Mouse (Mus musculus): ENCODE results near the gene Bcar1. TPM values are rescaled to one million over a fixed set of nuclear protein-coding genes. Genes with fewer than 3 reads are reported as not detected.

The Bcar1 gene
- 37.0 and 45.8 TPM in 2 replicates for polyA plus RNA-seq (2011; ENCODE audit: insufficient read length, low read depth, missing spikeins)

DNA sequence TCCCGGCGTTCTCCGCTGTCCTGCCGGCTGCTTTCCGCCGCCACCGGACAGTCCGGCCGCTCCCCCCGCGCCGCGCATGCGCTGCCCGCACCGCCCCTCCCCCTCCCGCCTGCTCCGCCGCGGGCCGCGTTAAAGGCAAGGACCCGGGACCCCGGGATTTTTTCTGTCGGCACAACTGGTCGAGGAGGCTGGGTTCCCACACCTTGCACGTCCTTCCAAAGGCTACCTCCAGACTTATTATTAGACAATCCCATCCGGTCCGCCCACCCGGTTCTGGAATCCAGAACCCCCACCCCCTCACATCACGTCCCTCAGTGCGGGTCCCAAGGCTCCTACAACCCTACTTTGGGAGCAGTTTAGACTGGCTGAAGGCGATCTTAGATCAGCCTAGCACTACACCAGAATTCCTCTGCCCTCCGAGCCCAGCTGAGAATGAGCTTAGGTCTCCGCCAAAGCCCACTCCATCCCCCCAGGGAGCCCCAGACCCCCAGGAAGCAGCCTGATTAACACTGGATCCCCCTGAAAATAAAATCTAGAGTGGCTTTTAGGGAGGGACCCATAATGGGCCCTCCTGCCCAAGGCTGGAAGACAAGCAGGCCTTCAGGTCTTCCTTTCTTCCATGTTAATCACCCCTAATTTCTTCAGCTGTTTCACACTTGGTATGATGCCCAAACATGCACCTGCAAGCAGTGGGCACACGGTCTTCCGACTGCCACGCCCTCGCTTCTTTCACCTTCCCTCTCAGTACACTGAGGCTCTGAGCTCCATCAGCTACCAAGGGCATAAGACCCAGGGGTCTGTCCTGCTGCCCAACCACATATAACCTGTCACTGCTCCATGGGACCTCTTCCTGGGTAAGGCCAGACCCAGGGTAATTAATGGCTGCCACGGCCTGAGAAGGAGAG is at the start of gene Bcar1:
Gene Bcar1, minus strand, starts transcription at position 18 of the 905 bp plus-strand sequence.
- H3K4me1 ChIP-seq (ENCODE audit: control insufficient read depth, insufficient read depth, low read length), result peaks cover 27% of the 10 kb centered on the region
- H3K27ac ChIP-seq (ENCODE audit: insufficient read depth, low read length), result peak within 1 kb of the TSS; percentile 99
- H3K4me3 ChIP-seq (ENCODE audit: insufficient read depth, low read length), result peak within 1 kb of the TSS; percentile 93
- no peak for TF ChIP-seq CTCF (IDR thresholded peaks at IDR 0.05; ENCODE audit: borderline replicate concordance, insufficient read depth, low read length)
- peak; percentile 20; the same call in 1 of the 2 replicates for TF ChIP-seq POLR2A (IDR thresholded peaks at IDR 0.05; ENCODE audit: low read depth, low read length)

DNA sequence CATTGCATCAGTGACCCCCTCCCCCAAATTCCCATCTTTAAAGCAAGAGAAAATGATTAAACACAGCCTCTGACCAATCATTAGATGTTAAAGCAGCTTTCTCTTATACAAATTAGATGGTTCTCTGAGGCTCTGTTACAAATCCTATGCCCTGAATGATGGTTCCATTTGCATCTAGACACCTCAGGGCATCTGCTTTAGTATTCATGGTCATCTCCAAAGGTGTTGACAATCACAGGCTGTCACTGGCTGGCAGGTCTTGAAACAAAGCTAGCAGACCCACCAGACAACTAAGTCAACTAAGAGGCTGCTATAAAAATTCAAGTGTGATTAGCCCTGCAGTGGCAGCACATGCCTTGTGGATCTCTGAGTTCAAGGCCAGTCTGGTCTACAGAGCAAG is 46.0 kb upstream of the Bcar1 start:
- Histone ChIP-seq H3K4me3 (ENCODE audit: insufficient read depth, low read length) (no peak overlapping the region), H3K27ac (ENCODE audit: insufficient read depth, low read length) (no peak overlapping the region), H3K4me1 (ENCODE audit: control insufficient read depth, insufficient read depth, low read length) (peaks cover 9% of the 10 kb centered on the region; the same call in 1 of the 2 replicates)
- TF ChIP-seq POLR2A (IDR thresholded peaks at IDR 0.05; ENCODE audit: low read depth, low read length) (no peak), CTCF (IDR thresholded peaks at IDR 0.05; ENCODE audit: borderline replicate concordance, insufficient read depth, low read length) (no peak)

DNA sequence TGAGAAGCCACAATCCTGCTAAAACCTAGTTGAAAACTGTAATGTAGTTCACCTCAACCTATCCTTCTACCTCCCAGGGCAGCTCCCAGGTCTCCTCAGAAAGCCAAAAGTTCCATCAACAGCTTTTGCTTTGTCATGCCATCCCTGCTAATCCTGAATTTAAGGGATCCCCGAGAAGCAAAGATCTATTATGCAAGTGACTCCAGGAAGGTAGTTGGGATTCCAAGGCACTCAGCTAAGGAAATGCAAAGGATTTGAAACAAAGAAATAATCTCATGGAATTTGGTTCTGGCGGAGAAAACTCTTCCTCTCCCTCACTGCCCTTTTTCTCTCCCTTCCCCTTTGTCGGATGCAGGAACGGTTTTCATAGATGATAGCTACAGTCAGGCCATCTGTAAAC is 45.6 kb upstream of the Bcar1 start:
- H3K4me1 ChIP-seq (ENCODE audit: control insufficient read depth, insufficient read depth, low read length), result peaks cover 9% of the 10 kb centered on the region; the same call in 1 of the 2 replicates
- no peak overlapping the region for H3K4me3 ChIP-seq (ENCODE audit: insufficient read depth, low read length)
- H3K27ac ChIP-seq (ENCODE audit: insufficient read depth, low read length), result no peak overlapping the region
- TF ChIP-seq CTCF (IDR thresholded peaks at IDR 0.05; ENCODE audit: borderline replicate concordance, insufficient read depth, low read length) (no peak), POLR2A (IDR thresholded peaks at IDR 0.05; ENCODE audit: low read depth, low read length) (no peak)

DNA sequence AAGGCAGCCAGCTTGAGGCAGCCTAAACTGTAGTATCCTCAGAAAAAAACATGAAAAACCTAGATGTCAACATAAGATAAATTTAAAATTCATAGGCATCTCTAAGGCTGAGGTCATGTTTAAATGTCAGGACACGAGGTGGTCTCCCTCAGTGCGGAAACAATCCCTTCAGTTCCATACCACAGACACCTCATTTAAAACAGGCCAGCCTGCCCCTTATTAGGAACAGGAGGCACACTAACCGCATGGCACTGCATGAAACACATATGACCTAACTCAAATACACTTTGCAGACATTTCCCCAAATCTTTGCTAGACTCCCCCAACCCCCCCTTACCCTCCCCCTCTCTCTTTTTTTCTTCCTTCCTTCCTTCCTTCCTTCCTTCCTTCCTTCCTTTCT is 44.9 kb upstream of the Bcar1 start:
- TF ChIP-seq CTCF (IDR thresholded peaks at IDR 0.05; ENCODE audit: borderline replicate concordance, insufficient read depth, low read length), result no peak
- no peak for TF ChIP-seq POLR2A (IDR thresholded peaks at IDR 0.05; ENCODE audit: low read depth, low read length)
- Histone ChIP-seq H3K27ac (ENCODE audit: insufficient read depth, low read length) (no peak overlapping the region), H3K4me3 (ENCODE audit: insufficient read depth, low read length) (no peak overlapping the region), H3K4me1 (ENCODE audit: control insufficient read depth, insufficient read depth, low read length) (peaks cover 7% of the 10 kb centered on the region; the same call in 1 of the 2 replicates)

DNA sequence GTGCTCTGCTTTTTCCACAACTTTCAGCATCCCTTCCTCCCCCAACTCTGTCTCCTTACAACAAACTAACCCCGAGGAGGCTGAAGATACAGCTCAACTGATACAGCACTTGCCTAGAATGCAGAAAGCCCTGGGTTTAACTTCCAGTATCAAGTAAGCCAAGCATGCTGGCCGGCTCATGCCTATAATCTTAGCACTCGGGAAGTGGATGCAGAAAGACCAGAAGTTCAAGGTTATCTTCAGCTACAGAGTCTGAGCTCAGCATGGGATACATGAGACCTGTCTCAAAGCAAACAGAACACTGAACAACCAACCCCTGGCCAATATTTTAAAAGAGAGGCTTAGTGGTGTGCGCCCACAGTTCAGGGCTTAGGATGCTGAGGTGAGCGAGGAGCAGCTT is 44.5 kb upstream of the Bcar1 start:
- Histone ChIP-seq H3K4me3 (ENCODE audit: insufficient read depth, low read length) (no peak overlapping the region), H3K4me1 (ENCODE audit: control insufficient read depth, insufficient read depth, low read length) (peaks cover 6% of the 10 kb centered on the region; the same call in 1 of the 2 replicates), H3K27ac (ENCODE audit: insufficient read depth, low read length) (no peak overlapping the region)
- TF ChIP-seq CTCF (IDR thresholded peaks at IDR 0.05; ENCODE audit: borderline replicate concordance, insufficient read depth, low read length) (no peak), POLR2A (IDR thresholded peaks at IDR 0.05; ENCODE audit: low read depth, low read length) (no peak)

DNA sequence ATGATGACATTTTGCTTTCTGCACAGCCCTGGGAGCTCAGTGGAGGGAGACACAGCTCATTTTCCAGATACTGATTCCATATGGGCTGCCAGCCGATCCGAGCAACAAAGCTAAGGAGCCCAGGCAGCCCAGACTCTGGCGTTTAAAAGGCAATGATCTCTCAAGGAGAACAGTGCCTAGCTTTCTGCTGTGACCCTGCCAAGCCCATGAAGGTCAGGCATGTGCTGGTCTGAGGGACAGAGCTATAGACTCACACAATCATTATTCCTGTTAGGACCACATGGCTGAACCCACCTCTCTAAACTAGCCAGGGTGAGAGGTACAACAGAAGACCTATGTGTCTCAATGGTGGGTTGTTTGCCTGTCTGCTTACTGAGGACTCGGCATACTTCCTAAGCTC is 44.1 kb upstream of the Bcar1 start:
- Histone ChIP-seq H3K4me1 (ENCODE audit: control insufficient read depth, insufficient read depth, low read length) (peaks cover 5% of the 10 kb centered on the region; the same call in 1 of the 2 replicates), H3K27ac (ENCODE audit: insufficient read depth, low read length) (no peak overlapping the region), H3K4me3 (ENCODE audit: insufficient read depth, low read length) (no peak overlapping the region)
- TF ChIP-seq CTCF (IDR thresholded peaks at IDR 0.05; ENCODE audit: borderline replicate concordance, insufficient read depth, low read length) (no peak), POLR2A (IDR thresholded peaks at IDR 0.05; ENCODE audit: low read depth, low read length) (no peak)

DNA sequence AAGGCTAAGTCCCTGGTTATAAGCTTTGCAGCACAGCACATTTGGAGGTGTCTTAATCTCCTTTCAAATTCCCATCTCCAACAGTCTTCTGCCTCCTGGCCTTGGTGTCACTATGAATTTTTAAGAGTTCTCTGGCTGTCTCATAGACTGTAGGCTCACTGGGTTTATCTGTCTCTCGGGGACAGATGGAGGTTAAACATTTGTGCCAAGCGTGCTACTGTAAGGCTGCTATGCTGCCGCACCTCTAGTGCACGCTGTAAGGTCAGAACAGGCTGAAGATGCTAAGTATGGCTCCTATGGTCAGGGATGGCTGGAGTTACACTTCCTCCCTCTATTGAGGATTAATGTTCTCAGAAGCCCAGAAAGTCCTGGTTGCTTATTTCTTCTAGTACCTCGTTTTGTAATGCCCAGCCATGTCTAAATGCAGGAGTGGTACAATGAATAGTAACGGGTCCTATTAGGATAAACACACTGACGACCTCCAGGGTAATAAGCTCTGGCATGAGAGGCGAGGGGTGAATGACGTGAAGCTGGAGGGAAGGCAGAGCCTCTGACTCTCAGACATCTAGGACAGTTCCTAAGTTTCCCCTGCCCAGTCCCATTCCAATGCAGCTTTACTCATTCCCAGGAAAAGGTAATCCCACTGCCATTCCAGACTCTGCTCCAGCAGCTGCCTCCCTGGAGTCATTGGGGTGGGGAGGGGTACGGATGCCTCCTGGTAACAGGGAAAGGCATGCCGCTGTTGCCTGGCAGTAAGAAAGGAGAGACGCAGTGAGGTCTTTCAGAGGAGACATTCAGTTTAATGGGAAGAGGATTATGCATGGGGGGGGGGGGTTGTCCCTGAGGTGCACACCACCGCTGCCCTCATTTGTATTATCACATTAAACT is 43.3 kb upstream of the Bcar1 start:
- Histone ChIP-seq H3K4me1 (ENCODE audit: control insufficient read depth, insufficient read depth, low read length) (peaks cover 5% of the 10 kb centered on the region; the same call in 1 of the 2 replicates), H3K4me3 (ENCODE audit: insufficient read depth, low read length) (no peak overlapping the region), H3K27ac (ENCODE audit: insufficient read depth, low read length) (no peak overlapping the region)
- TF ChIP-seq POLR2A (IDR thresholded peaks at IDR 0.05; ENCODE audit: low read depth, low read length) (no peak), CTCF (IDR thresholded peaks at IDR 0.05; ENCODE audit: borderline replicate concordance, insufficient read depth, low read length) (no peak)

DNA sequence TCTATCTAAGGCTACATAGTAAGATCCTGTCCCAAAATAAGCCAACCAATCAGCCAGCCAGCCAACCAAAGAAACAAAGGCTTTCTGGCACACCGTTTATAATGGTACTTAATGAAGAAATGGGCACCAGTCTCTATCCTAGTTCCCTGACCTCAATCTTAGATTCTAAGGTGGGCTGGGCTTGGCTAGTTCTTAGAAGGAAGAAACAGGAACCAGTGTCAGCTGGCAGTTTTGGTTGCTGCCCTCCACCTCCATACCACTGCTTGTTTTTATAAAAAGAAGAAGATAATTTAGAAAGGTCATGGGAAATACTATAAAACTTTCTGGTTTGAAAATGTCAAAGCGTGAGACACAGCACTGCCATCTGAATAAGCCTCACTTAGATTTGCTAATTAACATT is 42.5 kb upstream of the Bcar1 start:
- no peak overlapping the region for H3K4me3 ChIP-seq (ENCODE audit: insufficient read depth, low read length)
- TF ChIP-seq CTCF (IDR thresholded peaks at IDR 0.05; ENCODE audit: borderline replicate concordance, insufficient read depth, low read length), result no peak
- TF ChIP-seq POLR2A (IDR thresholded peaks at IDR 0.05; ENCODE audit: low read depth, low read length), result no peak
- no peak overlapping the region; the same call in 1 of the 2 replicates for H3K27ac ChIP-seq (ENCODE audit: insufficient read depth, low read length)
- H3K4me1 ChIP-seq (ENCODE audit: control insufficient read depth, insufficient read depth, low read length), result peaks cover 5% of the 10 kb centered on the region; the same call in 1 of the 2 replicates

DNA sequence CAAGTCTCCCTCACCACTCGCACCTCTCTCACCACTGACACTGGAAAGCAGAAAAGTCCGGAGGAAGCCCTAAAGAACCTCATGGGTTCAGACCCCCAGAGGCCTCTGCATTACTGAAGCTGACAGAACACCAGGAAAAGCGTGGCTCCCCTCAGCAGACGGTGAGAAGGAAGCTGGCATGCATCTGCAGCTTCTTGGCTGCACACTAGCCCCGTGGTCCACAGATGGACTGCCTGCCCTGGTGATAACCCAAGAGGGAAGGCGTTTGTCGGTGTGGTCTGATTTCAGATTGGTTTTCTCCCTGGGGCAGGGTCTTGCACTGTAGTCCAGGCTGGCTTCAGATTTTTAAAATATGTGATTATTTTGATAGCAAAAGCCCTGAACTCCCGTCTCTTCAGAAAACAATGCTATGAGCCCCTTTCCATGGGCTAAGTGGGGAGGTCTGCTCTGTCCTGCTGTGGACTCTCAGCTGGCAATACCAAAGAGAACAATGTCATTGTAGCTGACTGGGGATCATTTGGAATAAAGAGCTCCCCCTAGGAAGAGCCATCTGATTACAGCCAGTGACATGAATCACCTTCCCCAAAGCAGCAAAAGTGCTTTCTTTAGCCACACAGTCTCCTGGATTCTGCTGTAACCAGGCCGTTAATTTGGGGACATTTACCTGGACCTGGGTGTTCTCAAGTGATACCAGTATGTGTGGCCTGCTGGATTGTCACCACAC is 39.2 kb upstream of the Bcar1 start:
- no peak overlapping the region for H3K27ac ChIP-seq (ENCODE audit: insufficient read depth, low read length)
- peaks cover 5% of the 10 kb centered on the region; the same call in 1 of the 2 replicates for H3K4me1 ChIP-seq (ENCODE audit: control insufficient read depth, insufficient read depth, low read length)
- TF ChIP-seq POLR2A (IDR thresholded peaks at IDR 0.05; ENCODE audit: low read depth, low read length), result no peak
- no peak for TF ChIP-seq CTCF (IDR thresholded peaks at IDR 0.05; ENCODE audit: borderline replicate concordance, insufficient read depth, low read length)
- no peak overlapping the region for H3K4me3 ChIP-seq (ENCODE audit: insufficient read depth, low read length)
